Mouse (Mus musculus): ENCODE measurements at regions not wholly inside any gene's neighbourhood (a gene's known extent, or its start where the extent isn't known, plus 50 kb on each side); places are given as distances from the start of the nearest gene placed in this dataset.

GRCm38 (mm10) chr4:27846106-27846622 lies 966.8 kb upstream of the Epha7 start:
- TF ChIP-seq CTCF (IDR thresholded peaks at IDR 0.05; ENCODE audit: low read depth) (no peak), EP300 (IDR thresholded peaks at IDR 0.05; ENCODE audit: low read depth) (no peak)

All from liver, postnatal 0 days (tissue).